Mouse (Mus musculus) G1E (cell line): ENCODE results near the gene Klf7.

Experiments
- CTCF ChIP-seq: IDR thresholded peaks from 2 replicates; pipeline ENCODE4 v1.5.1; 2012; ENCODE audit warnings: low read depth, low read length, inconsistent platforms, mixed read lengths
- GATA1 ChIP-seq: IDR thresholded peaks from 2 replicates; pipeline ENCODE4 v1.6.1; 2012; ENCODE audit warnings: borderline replicate concordance, low read length, inconsistent platforms, mixed read lengths
- GATA2 ChIP-seq: IDR thresholded peaks from 2 replicates; pipeline ENCODE4 v1.6.1; 2012; ENCODE audit warnings: low read depth, low read length, inconsistent platforms, borderline replicate concordance
- POLR2AphosphoS5 ChIP-seq: IDR thresholded peaks from 2 replicates; pipeline ENCODE4 v1.6.1; 2012; ENCODE audit warnings: low read depth, low read length, inconsistent platforms; ENCODE audit not compliant: insufficient replicate concordance
- TAL1 ChIP-seq: conservative IDR thresholded peaks from 2 replicates; pipeline ENCODE4 v1.6.1; 2012; ENCODE audit warnings: low read depth, low read length, inconsistent platforms, mixed read lengths

DNA sequence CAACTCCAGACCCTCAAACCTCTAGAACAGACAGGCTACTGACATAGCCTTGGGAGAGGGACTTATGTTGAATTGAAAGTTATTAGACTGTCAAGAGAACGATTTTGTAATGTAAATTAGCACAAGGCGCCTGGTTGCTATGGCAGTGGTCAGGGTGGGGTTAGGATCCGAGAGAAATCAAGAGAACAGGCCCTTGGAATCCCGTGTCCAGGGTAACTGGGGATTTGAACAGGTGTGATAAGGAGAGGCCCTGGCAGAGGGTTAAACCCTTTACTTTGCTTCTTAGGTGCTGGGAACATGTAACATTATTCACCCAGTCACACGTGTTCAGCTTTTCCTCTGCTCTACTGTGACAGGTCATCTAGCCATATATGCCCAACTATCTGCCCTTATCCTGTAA, 83.7 kb downstream of the Klf7 start:
- TF ChIP-seq CTCF (no peak), POLR2AphosphoS5 (no peak), GATA2 (no peak), TAL1 (no peak), GATA1 (no peak)
